Mouse (Mus musculus) midbrain, postnatal 0 days (tissue): ENCODE measurements around the gene Srrt. TPM values are rescaled to one million over a fixed set of nuclear protein-coding genes. Genes with fewer than 3 reads are reported as not detected.
"Not testable (repeated sequence)": the region's sequence is repeated elsewhere in the genome, so short reads cannot be mapped to it uniquely, and the experiment has no call there.

Source experiments
- ATAC-seq: fragments of 200-750 bp; cut with Nextera tagmentation; 2 replicates; pipeline ENCODE4 v1.8.0; 2017; ENCODE audit warnings: moderate number of reproducible peaks, mild to moderate bottlenecking, moderate TSS enrichment, moderate library complexity; ENCODE audit not compliant: low FRiP score
- DNase-seq: peaks from one replicate; pipeline ENCODE4 v3.0.0-alpha.2; 2015; ENCODE audit warnings: low spot score
- H3K27ac ChIP-seq: fragments of 300-500 bp; sonication (generic); 2 replicates; pipeline ENCODE4 v1.5.1; 2014; ENCODE audit warnings: low read depth, mild to moderate bottlenecking, low read length, mixed read lengths
- H3K27me3 ChIP-seq: fragments of 300-500 bp; sonication (generic); 2 replicates; pipeline ENCODE4 v1.6.1; 2014; ENCODE audit warnings: low read length, control low read depth, mixed read lengths; ENCODE audit not compliant: insufficient read depth
- H3K36me3 ChIP-seq: fragments of 300-500 bp; sonication (generic); 2 replicates; pipeline ENCODE4 v1.6.1; 2014; ENCODE audit warnings: low read length, control low read depth, mixed read lengths; ENCODE audit not compliant: insufficient read depth
- H3K4me1 ChIP-seq: fragments of 300-500 bp; sonication (generic); 2 replicates; pipeline ENCODE4 v1.6.1; 2014; ENCODE audit warnings: mild to moderate bottlenecking, control low read depth, antibody characterized with exemption, low read length, mixed read lengths; ENCODE audit not compliant: insufficient read depth
- H3K4me2 ChIP-seq: fragments of 300-500 bp; sonication (generic); 2 replicates; pipeline ENCODE4 v1.6.1; 2014; ENCODE audit warnings: low read depth, mild to moderate bottlenecking, low read length, mixed read lengths; ENCODE audit not compliant: poor library complexity, severe bottlenecking
- H3K4me3 ChIP-seq: fragments of 300-500 bp; sonication (generic); 2 replicates; pipeline ENCODE4 v1.5.1; 2014; ENCODE audit warnings: low read depth, mild to moderate bottlenecking, low read length, moderate library complexity
- H3K9ac ChIP-seq: fragments of 300-500 bp; sonication (generic); replicated peaks from 2 replicates; pipeline ENCODE4 v1.6.1; 2014; ENCODE audit warnings: mild to moderate bottlenecking, low read length, moderate library complexity, mixed read lengths; ENCODE audit not compliant: poor library complexity, severe bottlenecking
- H3K9me3 ChIP-seq: fragments of 300-500 bp; sonication (generic); 2 replicates; pipeline ENCODE4 v1.6.1; 2016; ENCODE audit warnings: low read length, control low read depth
- CTCF ChIP-seq: IDR thresholded peaks from 2 replicates; pipeline ENCODE4 v1.5.1; 2016; ENCODE audit warnings: antibody characterized with exemption, mild to moderate bottlenecking
- WGBS: fragments of 180-500 bp; shearing (Covaris S2); extraction: QIAGEN DNeasy Blood & Tissue Kit; methylation state at CpG from one replicate; pipeline ENCODE4 v1.1.7; 2014; 5-methylcytosine and 5-hydroxymethylcytosine counted together
- polyA plus RNA-seq: library from polyadenylated mRNA; unstranded; fragments of >200 nt; fragmentation: Nextera tagmentation; extraction: Ambion mirVana; gene quantifications from 2 replicates; pipeline ENCODE4 v1.2.1, GENCODE M21; 2015
- total RNA-seq: library from RNA; depleted of rRNA; stranded (reverse); fragments of >200 nt; gene quantifications from 2 replicates; pipeline ENCODE4 v1.2.3, GENCODE M21; 2014

The Srrt gene
- total and polyA plus RNA-seq, 2 experiments from 2014 or later, result 56.4 to 114 TPM

GRCm38 (mm10) chr5:137287032-137287952 is 20.2 kb downstream of the Srrt start, which contains the start of gene Ache:
TSS of gene Ache (plus strand) at chr5:137287519.
- H3K4me1 ChIP-seq, result peaks cover 3% of the 10 kb centered on the region; the same call in 1 of the 2 replicates
- H3K9me3 ChIP-seq, result no peaks in the 10 kb centered on the region
- peak within 1 kb of the TSS; percentile 83 for H3K9ac ChIP-seq
- H3K4me2 ChIP-seq, result peak within 1 kb of the TSS; percentile 92
- TF ChIP-seq CTCF, result peak; percentile 11
- H3K36me3 ChIP-seq, result no peaks in the 10 kb centered on the region
- peak within 1 kb of the TSS; percentile 65 for H3K4me3 ChIP-seq
- H3K27ac ChIP-seq, result peak within 1 kb of the TSS; percentile 82
- DNase-seq (peak; percentile 85), ATAC-seq (peak; percentile 78)
- peaks cover 3% of the 10 kb centered on the region; the same call in 1 of the 2 replicates for H3K27me3 ChIP-seq
- WGBS, result under 1% methylated on average over 40 of the region's 40 CpGs

- peak; percentile 96 for DNase-seq
- under 1% methylated on average over 16 of the region's 16 CpGs for WGBS
- Histone ChIP-seq H3K4me3 (peak overlapping the region; percentile 65), H3K4me2 (peak overlapping the region; percentile 92), H3K4me1 (peaks cover 3% of the 10 kb centered on the region; the same call in 1 of the 2 replicates), H3K9me3 (no peaks in the 10 kb centered on the region), H3K36me3 (no peaks in the 10 kb centered on the region), H3K27me3 (peaks cover 3% of the 10 kb centered on the region; the same call in 1 of the 2 replicates), H3K27ac (peak overlapping the region; percentile 82), H3K9ac (peak overlapping the region; percentile 83)
- peak; percentile 86 for TF ChIP-seq CTCF
- peak; percentile 77 for ATAC-seq
These were observed 20.8 kb downstream of the Srrt start for GRCm38 (mm10) chr5:137286655-137287031.

GRCm38 (mm10) chr5:137285986-137286385 is 21.5 kb downstream of the Srrt start:
- DNase-seq, result no peak
- Histone ChIP-seq H3K27me3 (peaks cover 3% of the 10 kb centered on the region; the same call in 1 of the 2 replicates), H3K4me2 (peak overlapping the region; percentile 92), H3K4me3 (peak overlapping the region; percentile 65; the same call in 1 of the 2 replicates), H3K4me1 (peaks cover 3% of the 10 kb centered on the region; the same call in 1 of the 2 replicates), H3K27ac (peak overlapping the region; percentile 82; the same call in 1 of the 2 replicates), H3K9ac (peak overlapping the region; percentile 1; the same call in 1 of the 2 replicates), H3K9me3 (no peaks in the 10 kb centered on the region), H3K36me3 (no peaks in the 10 kb centered on the region)
- WGBS, result 53% methylated on average over 7 of the region's 7 CpGs
- no peak for ATAC-seq
- TF ChIP-seq CTCF, result no peak

- peaks cover 3% of the 10 kb centered on the region; the same call in 1 of the 2 replicates for H3K27me3 ChIP-seq
- ATAC-seq (no peak), DNase-seq (peak; percentile 60)
- H3K4me2 ChIP-seq, result no peak overlapping the region
- no peaks in the 10 kb centered on the region for H3K9me3 ChIP-seq
- H3K36me3 ChIP-seq, result no peaks in the 10 kb centered on the region
- H3K4me3 ChIP-seq, result no peak overlapping the region
- 69% methylated on average over 5 of the region's 5 CpGs for WGBS
- H3K9ac ChIP-seq, result no peak overlapping the region
- no peaks in the 10 kb centered on the region for H3K4me1 ChIP-seq
- H3K27ac ChIP-seq, result no peak overlapping the region
- peak; percentile 81 for TF ChIP-seq CTCF
These were observed 22.4 kb downstream of the Srrt start for GRCm38 (mm10) chr5:137285045-137285444.

GRCm38 (mm10) chr5:137284411-137284810 is 23.1 kb downstream of the Srrt start:
- not testable (repeated sequence) for H3K27me3 ChIP-seq, H3K27ac ChIP-seq, DNase-seq, H3K4me3 ChIP-seq, H3K36me3 ChIP-seq, H3K4me1 ChIP-seq, H3K4me2 ChIP-seq, ATAC-seq, H3K9ac ChIP-seq, H3K9me3 ChIP-seq
- WGBS, result 77% methylated on average over 5 of the region's 6 CpGs
